Mouse (Mus musculus) small intestine, adult 2 months (tissue): ENCODE measurements around the gene Med12l. TPM values are rescaled to one million over a fixed set of nuclear protein-coding genes. Genes with fewer than 3 reads are reported as not detected.

Source experiments
- H3K27ac ChIP-seq: fragments of 200-500 bp; 2 replicates; pipeline ENCODE4 v1.5.1; 2012; ENCODE audit warnings: low read depth, low read length, control low read depth, inconsistent platforms; ENCODE audit not compliant: insufficient read depth
- H3K27me3 ChIP-seq: fragments of 200-500 bp; 2 replicates; pipeline ENCODE4 v1.6.1; 2012; ENCODE audit warnings: mild to moderate bottlenecking, moderate library complexity, low read length, inconsistent platforms; ENCODE audit not compliant: control insufficient read depth, insufficient read depth
- H3K36me3 ChIP-seq: fragments of 200-500 bp; 2 replicates; pipeline ENCODE4 v1.6.1; 2012; ENCODE audit warnings: mild to moderate bottlenecking, low read length, control low read depth, inconsistent platforms; ENCODE audit not compliant: control insufficient read depth, insufficient read depth
- H3K4me1 ChIP-seq: fragments of 200-500 bp; 2 replicates; pipeline ENCODE4 v1.6.1; 2012; ENCODE audit warnings: low read length, inconsistent platforms, mixed read lengths; ENCODE audit not compliant: control insufficient read depth, insufficient read depth, insufficient read length
- H3K4me3 ChIP-seq: fragments of 200-500 bp; 2 replicates; pipeline ENCODE4 v1.5.1; 2012; ENCODE audit warnings: low read depth, mild to moderate bottlenecking, control low read depth, inconsistent platforms, low read length, moderate library complexity
- CTCF ChIP-seq: fragments of 200-500 bp; IDR thresholded peaks from 2 replicates; pipeline ENCODE4 v1.5.1; 2012; ENCODE audit warnings: low read depth, mild to moderate bottlenecking, control low read depth, inconsistent platforms, low read length, moderate library complexity, mixed read lengths; ENCODE audit not compliant: insufficient replicate concordance, insufficient read length; ENCODE audit errors: extremely low read depth
- POLR2A ChIP-seq: fragments of 200-500 bp; IDR thresholded peaks from 2 replicates; pipeline ENCODE4 v1.6.1; 2012; ENCODE audit warnings: low read depth, mild to moderate bottlenecking, control low read depth, inconsistent platforms, low read length, moderate library complexity
- WGBS: fragments of 180-500 bp; shearing (Covaris S2); methylation state at CpG from one replicate; pipeline ENCODE4 v1.1.7; 2018; 5-methylcytosine and 5-hydroxymethylcytosine counted together
- polyA plus RNA-seq: library from polyadenylated mRNA; depleted of rRNA; stranded (reverse); fragments of >200 nt; gene quantifications from 2 replicates; pipeline ENCODE4 v1.2.3, GENCODE M21; 2012

The Med12l gene
- polyA plus RNA-seq, 1 experiment = 0.43 TPM

- Histone ChIP-seq H3K27me3 (no peaks in the 10 kb centered on the region), H3K4me3 (no peak overlapping the region), H3K36me3 (no peaks in the 10 kb centered on the region), H3K27ac (no peak overlapping the region), H3K4me1 (no peaks in the 10 kb centered on the region)
- TF ChIP-seq POLR2A (no peak), CTCF (no peak)
- WGBS = 80% methylated on average over 6 of the region's 6 CpGs
Measured at GRCm38 (mm10) chr3:59243384-59243783, 237.8 kb downstream of the Med12l start.

GRCm38 (mm10) chr3:59248031-59248430 lies 242.4 kb downstream of the Med12l start:
- no peaks in the 10 kb centered on the region for H3K27me3 ChIP-seq
- TF ChIP-seq CTCF = no peak
- TF ChIP-seq POLR2A = no peak
- H3K36me3 ChIP-seq = no peaks in the 10 kb centered on the region
- no peak overlapping the region for H3K27ac ChIP-seq
- no peak overlapping the region for H3K4me3 ChIP-seq
- WGBS = 86% methylated on average over 6 of the region's 6 CpGs
- H3K4me1 ChIP-seq = no peaks in the 10 kb centered on the region

DNA sequence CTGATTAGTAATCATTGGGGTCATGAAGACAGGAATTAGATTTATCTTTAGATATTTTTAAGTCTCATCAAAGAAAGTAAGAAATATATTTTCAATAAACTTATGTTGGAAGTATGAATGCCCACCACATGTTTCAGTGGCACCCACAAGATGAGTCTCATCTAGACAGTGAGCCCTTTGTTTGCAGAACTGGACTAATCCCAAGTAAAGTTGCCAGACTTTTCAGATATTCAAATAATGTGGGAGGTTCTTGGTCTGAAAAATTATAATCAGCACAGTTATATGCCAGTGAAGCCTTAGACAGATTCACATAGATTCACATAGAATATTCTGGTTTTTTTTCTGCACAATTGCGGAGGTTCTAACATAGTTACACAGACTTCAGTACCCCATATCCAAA lies 244.8 kb downstream of the Med12l start:
- Histone ChIP-seq H3K4me1 (no peaks in the 10 kb centered on the region), H3K4me3 (no peak overlapping the region), H3K27me3 (no peaks in the 10 kb centered on the region), H3K36me3 (no peaks in the 10 kb centered on the region), H3K27ac (no peak overlapping the region)
- WGBS = 100% methylated on average over 1 of the region's 1 CpGs
- TF ChIP-seq POLR2A = no peak
- no peak for TF ChIP-seq CTCF

- H3K36me3 ChIP-seq = no peaks in the 10 kb centered on the region
- TF ChIP-seq CTCF = no peak
- TF ChIP-seq POLR2A = no peak
- H3K4me3 ChIP-seq = 0 out of 2 replicates have a peak overlapping the region, but pooled peaks have one; percentile 20
- 79% methylated on average over 20 of the region's 20 CpGs for WGBS
- H3K27ac ChIP-seq = no peak overlapping the region
- no peaks in the 10 kb centered on the region for H3K27me3 ChIP-seq
- peaks cover 5% of the 10 kb centered on the region; the same call in 1 of the 2 replicates for H3K4me1 ChIP-seq
Measured at GRCm38 (mm10) chr3:59257740-59258664, 252.4 kb downstream of the Med12l start.

GRCm38 (mm10) chr3:59260745-59261144 lies 255.1 kb downstream of the Med12l start:
- 41% methylated on average over 5 of the region's 5 CpGs for WGBS
- no peak overlapping the region for H3K4me3 ChIP-seq
- peaks cover 5% of the 10 kb centered on the region; the same call in 1 of the 2 replicates for H3K4me1 ChIP-seq
- no peaks in the 10 kb centered on the region for H3K27me3 ChIP-seq
- H3K36me3 ChIP-seq = no peaks in the 10 kb centered on the region
- TF ChIP-seq POLR2A = no peak
- no peak for TF ChIP-seq CTCF
- 0 out of 2 replicates have a peak overlapping the region, but pooled peaks have one; percentile 4 for H3K27ac ChIP-seq

DNA sequence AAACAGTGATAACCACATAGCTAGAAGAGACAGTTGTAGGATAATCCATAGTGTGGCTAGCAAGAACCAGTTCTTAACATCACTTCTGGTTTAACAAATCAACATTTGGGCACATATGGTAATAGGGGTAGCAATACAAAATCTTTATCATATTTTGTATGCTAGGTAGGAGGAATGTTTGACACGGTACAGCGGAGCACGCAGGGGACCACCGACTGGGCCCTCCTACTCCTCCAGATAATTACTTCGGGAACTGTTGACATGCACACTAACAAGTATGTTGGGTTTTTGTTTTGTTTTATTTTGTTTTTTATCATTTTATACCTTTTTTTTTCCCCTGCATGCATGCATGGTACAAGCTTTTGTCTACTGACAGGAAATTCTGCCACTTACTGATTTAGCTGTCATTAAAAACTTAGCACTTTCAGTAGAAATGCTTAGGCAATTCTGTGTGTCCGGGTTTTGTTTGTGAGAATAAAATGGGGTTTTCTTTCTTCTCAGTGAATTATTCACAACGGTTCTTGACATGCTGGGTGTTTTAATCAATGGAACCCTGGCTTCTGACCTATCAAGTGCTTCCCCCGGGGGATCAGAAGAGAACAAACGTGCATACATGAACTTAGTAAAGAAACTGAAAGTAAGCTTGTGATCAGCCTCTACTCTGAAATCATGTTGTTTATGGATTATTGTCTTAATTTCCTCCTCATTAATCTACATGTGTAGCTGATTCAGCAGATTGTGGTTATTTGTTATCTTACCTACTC lies 256.3 kb downstream of the Med12l start:
- H3K27me3 ChIP-seq = no peaks in the 10 kb centered on the region
- WGBS = 73% methylated on average over 9 of the region's 9 CpGs
- TF ChIP-seq POLR2A (no peak), CTCF (no peak)
- no peak overlapping the region for H3K27ac ChIP-seq
- H3K36me3 ChIP-seq = no peaks in the 10 kb centered on the region
- no peak overlapping the region for H3K4me3 ChIP-seq
- peaks cover 5% of the 10 kb centered on the region; the same call in 1 of the 2 replicates for H3K4me1 ChIP-seq

DNA sequence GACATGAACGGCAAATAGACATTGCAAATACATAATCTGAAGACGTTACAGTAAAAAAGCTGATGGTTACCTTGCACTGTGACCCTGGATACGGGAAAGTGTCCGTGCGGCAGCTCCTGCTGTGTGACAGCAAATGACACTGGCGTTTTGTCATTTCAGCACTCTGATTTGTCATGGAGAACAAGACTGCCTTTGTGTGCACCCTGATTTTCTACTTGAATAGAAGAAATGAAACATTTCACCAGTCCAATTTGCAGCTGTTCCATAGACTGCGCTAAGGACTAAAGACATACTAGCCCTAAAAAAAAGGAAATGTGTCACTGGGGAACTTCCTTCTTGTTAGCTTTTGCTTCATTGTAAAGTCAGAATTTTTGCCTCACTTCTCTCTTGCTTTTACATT lies 257.1 kb downstream of the Med12l start, which contains the start of gene P2ry12:
TSS of gene P2ry12 (minus strand) at position 168 of the 400 bp plus-strand sequence.
- 79% methylated on average over 7 of the region's 7 CpGs for WGBS
- Histone ChIP-seq H3K4me3 (no peak within 1 kb of the TSS), H3K27me3 (no peaks in the 10 kb centered on the region), H3K36me3 (no peaks in the 10 kb centered on the region), H3K27ac (no peak within 1 kb of the TSS), H3K4me1 (peaks cover 5% of the 10 kb centered on the region; the same call in 1 of the 2 replicates)
- TF ChIP-seq CTCF (no peak), POLR2A (no peak)
